In the genomic region with DNA sequence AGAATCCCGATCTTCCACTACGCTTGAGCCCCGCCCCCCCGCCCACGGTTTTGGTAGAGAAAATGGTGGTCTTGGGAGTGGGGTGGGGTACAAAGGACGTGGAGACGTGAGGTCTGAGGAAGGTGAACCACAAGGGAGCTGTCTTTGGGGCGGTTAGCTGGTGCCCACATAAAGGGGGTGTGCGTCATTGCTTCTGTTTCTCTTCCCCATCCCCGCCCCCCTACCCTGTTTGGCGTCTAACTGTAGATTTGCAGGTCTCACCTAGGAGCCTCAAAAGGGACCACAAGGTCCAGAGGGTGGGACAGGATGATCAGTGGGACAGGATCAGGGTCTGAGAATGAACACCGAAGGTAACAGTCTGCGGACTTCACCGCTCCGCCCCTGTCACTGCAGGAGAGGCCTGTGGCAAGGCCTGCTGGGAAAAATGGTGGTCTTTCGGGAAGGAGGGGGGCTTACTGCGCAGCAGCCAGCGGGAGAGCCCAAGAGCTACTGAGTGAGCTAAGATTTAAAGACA, we compare ENCODE assay signal across 8 mouse cellular contexts. TPM values are rescaled to one million over a fixed set of nuclear protein-coding genes. Genes with fewer than 3 reads are reported as not detected.
DNase-seq lines count a peak whose midpoint lies in the region; ATAC-seq and TF ChIP-seq lines count a peak whose summit lies in the region.

No protein-coding gene starts in this region.

- no peaks in the 10 kb centered on the region for H3K9me3 ChIP-seq in heart, embryonic 16.5 days (replicated peaks; ENCODE audit: control insufficient read depth, low read length)
- no peaks in the 10 kb centered on the region for H3K9me3 ChIP-seq in liver, embryonic 12.5 days (replicated peaks)

- H3K27ac ChIP-seq in bone marrow, adult 2 months (ENCODE audit: control insufficient read depth, insufficient read depth, low read depth, low read length, poor library complexity): no peak overlapping the region
- H3K27ac ChIP-seq in embryonic fibroblast, embryonic 13.5 days (ENCODE audit: insufficient read depth, low read length): no peak overlapping the region
- H3K27ac ChIP-seq in heart, embryonic 16.5 days (ENCODE audit: low read length): peak overlapping the region; percentile 80
- H3K27ac ChIP-seq in liver, embryonic 12.5 days: no peak overlapping the region

- ATAC-seq in heart, embryonic 16.5 days (replicated peaks; ENCODE audit: extremely low read depth, insufficient read depth, low FRiP score): peak; percentile 87
- ATAC-seq in liver, embryonic 12.5 days: peak; percentile 49

- H3K4me1 ChIP-seq in bone marrow, adult 2 months (ENCODE audit: control insufficient read depth, insufficient read depth, low read length): no peaks in the 10 kb centered on the region; the same call in 1 of the 2 replicates
- H3K4me1 ChIP-seq in embryonic fibroblast, embryonic 13.5 days (ENCODE audit: control insufficient read depth, insufficient read depth, low read length): no peaks in the 10 kb centered on the region
- H3K4me1 ChIP-seq in heart, embryonic 16.5 days (ENCODE audit: control insufficient read depth, insufficient read depth, low read length): no peaks in the 10 kb centered on the region
- no peaks in the 10 kb centered on the region for H3K4me1 ChIP-seq in liver, embryonic 12.5 days

- H3K36me3 ChIP-seq in heart, embryonic 16.5 days (ENCODE audit: control insufficient read depth, insufficient read depth): no peaks in the 10 kb centered on the region
- H3K36me3 ChIP-seq in liver, embryonic 12.5 days: no peaks in the 10 kb centered on the region
- H3K36me3 ChIP-seq in myocyte (ENCODE audit: control insufficient read depth, insufficient read depth): no peaks in the 10 kb centered on the region

- no peak for TF ChIP-seq CTCF in bone marrow, adult 2 months (IDR thresholded peaks at IDR 0.05; ENCODE audit: control insufficient read depth, insufficient read depth, low read length)
- TF ChIP-seq CTCF in embryonic fibroblast, embryonic 13.5 days (IDR thresholded peaks at IDR 0.05; ENCODE audit: borderline replicate concordance, insufficient read depth, low read length): no peak

- H3K4me2 ChIP-seq in heart, embryonic 16.5 days (ENCODE audit: low read depth, low read length): peak overlapping the region; percentile 69
- peak overlapping the region; percentile 65 for H3K4me2 ChIP-seq in liver, embryonic 12.5 days
- peak overlapping the region; percentile 53 for H3K4me2 ChIP-seq in myocyte (ENCODE audit: low read depth)

- WGBS in bone marrow, adult 2 months: 14% methylated on average over 18 of the region's 18 CpGs
- WGBS in heart, embryonic 16.5 days: 17% methylated on average over 17 of the region's 18 CpGs
- WGBS in liver, embryonic 12.5 days (ENCODE audit: insufficient replicate concordance): 9% methylated on average over 18 of the region's 18 CpGs

- H3K9ac ChIP-seq in heart, embryonic 16.5 days (ENCODE audit: low read length): peak overlapping the region; percentile 78
- peak overlapping the region; percentile 41; the same call in 1 of the 2 replicates for H3K9ac ChIP-seq in liver, embryonic 12.5 days

- peak; percentile 28 to 43 for DNase-seq in CD8-positive naive resting alpha-beta T cell, adult 2 months (ENCODE audit: low read depth in 2 of 2, low spot score in 2 of 2)
- peak; percentile 59 for DNase-seq in kidney, postnatal 10 days
- peak; percentile 27 for DNase-seq in telencephalon, adult 2 months (ENCODE audit: low read depth, low spot score)

- TF ChIP-seq POLR2A in bone marrow, adult 2 months (IDR thresholded peaks at IDR 0.05; ENCODE audit: borderline replicate concordance, control insufficient read depth, low read depth, low read length): no peak
- peak; percentile 40; the same call in 1 of the 2 replicates for TF ChIP-seq POLR2A in embryonic fibroblast, embryonic 13.5 days (IDR thresholded peaks at IDR 0.05; ENCODE audit: low read depth, low read length)
- TF ChIP-seq POLR2A in myocyte (IDR thresholded peaks at IDR 0.05; ENCODE audit: insufficient read length, low read depth): no peak

- no peak overlapping the region for H3ac ChIP-seq in myocyte (ENCODE audit: control insufficient read depth, insufficient read length)

- H3K27me3 ChIP-seq in heart, embryonic 16.5 days (ENCODE audit: control insufficient read depth, insufficient read depth, low read length): no peaks in the 10 kb centered on the region
- no peaks in the 10 kb centered on the region for H3K27me3 ChIP-seq in liver, embryonic 12.5 days (replicated peaks)
- no peaks in the 10 kb centered on the region for H3K27me3 ChIP-seq in myocyte (ENCODE audit: control insufficient read depth, insufficient read depth, insufficient read length)

- no peaks in the 10 kb centered on the region for H3K79me2 ChIP-seq in myocyte (ENCODE audit: control insufficient read depth, insufficient read depth)

- peak overlapping the region; percentile 58 for H3K4me3 ChIP-seq in bone marrow, adult 2 months (replicated peaks; ENCODE audit: control insufficient read depth, low read depth, low read length)
- H3K4me3 ChIP-seq in embryonic fibroblast, embryonic 13.5 days (ENCODE audit: insufficient read depth, low read length): peak overlapping the region; percentile 46
- H3K4me3 ChIP-seq in heart, embryonic 16.5 days (ENCODE audit: low read length): peak overlapping the region; percentile 63
- peak overlapping the region; percentile 54 for H3K4me3 ChIP-seq in liver, embryonic 12.5 days
- peak overlapping the region; percentile 26 for H3K4me3 ChIP-seq in myocyte

TF ChIP-seq in myocyte, 11 proteins besides CTCF, POLR2A, EP300 and RAD21:
- no peak for TF ChIP-seq MAX (IDR thresholded peaks at IDR 0.05; ENCODE audit: low read depth)
- TF ChIP-seq USF1 (IDR thresholded peaks at IDR 0.05; ENCODE audit: low read depth): no peak

RNA-seq across cellular contexts. Expression of gene Tceal1, which starts 0.4 kb away (rescaled TPM):
- polyA plus RNA-seq in bone marrow, adult 2 months (2011; ENCODE audit: insufficient read depth, insufficient read length, low replicate concordance, missing spikeins): 0.52 and 0.68 TPM in 2 replicates
- 6.1 and 7.6 TPM in 2 replicates for polyA plus RNA-seq in embryonic fibroblast, embryonic 13.5 days (2011; ENCODE audit: insufficient read length, low read depth, missing spikeins)
- 8.7 and 9.3 TPM in 2 replicates for polyA plus RNA-seq in heart, embryonic 16.5 days (2015; fragmentation: Nextera tagmentation; extraction: Ambion mirVana)
- polyA plus RNA-seq in liver, embryonic 12.5 days (2016; fragmentation: Nextera tagmentation; extraction: Ambion mirVana): 1.0 and 1.4 TPM in 2 replicates
- polyA plus RNA-seq in myocyte (2012; fragmentation: generic; extraction: Trizol): 1.1 TPM

RNA-seq across cellular contexts. Expression of gene Morf4l2, which starts 35.3 kb away (rescaled TPM):
- 84.4 and 155 TPM in 2 replicates for polyA plus RNA-seq in bone marrow, adult 2 months (2011; ENCODE audit: insufficient read depth, insufficient read length, low replicate concordance, missing spikeins)
- polyA plus RNA-seq in embryonic fibroblast, embryonic 13.5 days (2011; ENCODE audit: insufficient read length, low read depth, missing spikeins): 634 and 777 TPM in 2 replicates
- polyA plus RNA-seq in heart, embryonic 16.5 days (2015; fragmentation: Nextera tagmentation; extraction: Ambion mirVana): 292 and 337 TPM in 2 replicates
- polyA plus RNA-seq in liver, embryonic 12.5 days (2016; fragmentation: Nextera tagmentation; extraction: Ambion mirVana): 261 and 263 TPM in 2 replicates
- 202 TPM for polyA plus RNA-seq in myocyte (2012; fragmentation: generic; extraction: Trizol)
